Mouse (Mus musculus) embryonic facial prominence, embryonic 13.5 days (tissue): ENCODE results near the gene Atp12a. TPM values are rescaled to one million over a fixed set of nuclear protein-coding genes. Genes with fewer than 3 reads are reported as not detected.

Experiments used
- ATAC-seq: fragments of 200-750 bp; cut with Nextera tagmentation; 2 replicates; pipeline ENCODE4 v1.8.0; 2017; ENCODE audit warnings: low read depth; ENCODE audit not compliant: insufficient number of reproducible peaks, insufficient read depth, low FRiP score, low TSS enrichment
- H3K27ac ChIP-seq: fragments of 300-500 bp; sonication (generic); 2 replicates; pipeline ENCODE4 v1.5.1; 2015; ENCODE audit warnings: moderate library complexity, mild to moderate bottlenecking, inconsistent platforms
- H3K27me3 ChIP-seq: fragments of 300-500 bp; sonication (generic); 2 replicates; pipeline ENCODE4 v1.6.1; 2015; ENCODE audit warnings: mild to moderate bottlenecking, inconsistent platforms
- H3K36me3 ChIP-seq: fragments of 300-500 bp; sonication (generic); 2 replicates; pipeline ENCODE4 v1.6.1; 2015; ENCODE audit warnings: mild to moderate bottlenecking, inconsistent platforms
- H3K4me1 ChIP-seq: fragments of 300-500 bp; sonication (generic); 2 replicates; pipeline ENCODE4 v1.6.1; 2015; ENCODE audit warnings: inconsistent platforms
- H3K4me2 ChIP-seq: fragments of 300-500 bp; sonication (generic); 2 replicates; pipeline ENCODE4 v1.6.1; 2015; ENCODE audit warnings: moderate library complexity, mild to moderate bottlenecking, inconsistent platforms
- H3K4me3 ChIP-seq: fragments of 300-500 bp; sonication (generic); 2 replicates; pipeline ENCODE4 v1.5.1; 2015; ENCODE audit warnings: mild to moderate bottlenecking, inconsistent platforms
- H3K9ac ChIP-seq: fragments of 300-500 bp; sonication (generic); 2 replicates; pipeline ENCODE4 v1.6.1; 2015; ENCODE audit warnings: mild to moderate bottlenecking, inconsistent platforms
- H3K9me3 ChIP-seq: fragments of 300-500 bp; sonication (generic); 2 replicates; pipeline ENCODE4 v1.6.1; 2016; ENCODE audit warnings: inconsistent platforms
- WGBS: fragments of 180-500 bp; shearing (Covaris S2); methylation state at CpG from one replicate; pipeline ENCODE4 v1.1.7; 2015; ENCODE audit warnings: mixed read lengths; 5-methylcytosine and 5-hydroxymethylcytosine counted together
- polyA plus RNA-seq: library from polyadenylated mRNA; unstranded; fragments of >200 nt; fragmentation: Nextera tagmentation; extraction: Ambion mirVana; gene quantifications from 2 replicates; pipeline ENCODE4 v1.2.1, GENCODE M21; 2015

Atp12a gene
- polyA plus RNA-seq, 1 experiment from 2014 or later, result 0.15 TPM

DNA sequence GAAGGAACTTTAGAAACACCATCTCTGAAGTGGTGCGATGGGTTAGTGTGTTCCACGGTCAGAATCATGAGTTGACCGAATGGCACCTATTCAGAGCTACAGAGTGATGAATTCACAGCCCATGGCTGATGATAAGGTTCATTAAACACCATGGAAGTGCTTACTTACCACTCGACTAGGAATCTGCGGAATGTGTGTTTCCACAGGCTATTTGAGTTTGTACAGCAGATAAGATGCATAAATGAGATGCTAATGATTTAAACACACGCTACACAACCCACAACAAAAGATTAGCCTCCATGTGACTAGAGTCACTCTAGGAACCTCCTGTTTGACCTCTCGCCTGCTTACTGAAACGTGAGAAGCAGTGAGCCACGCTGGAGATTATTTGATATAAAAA lies 14.5 kb downstream of the Atp12a start:
- Histone ChIP-seq H3K27me3 (no peaks in the 10 kb centered on the region), H3K4me1 (no peaks in the 10 kb centered on the region), H3K9ac (no peak overlapping the region), H3K4me2 (no peak overlapping the region), H3K36me3 (no peaks in the 10 kb centered on the region), H3K4me3 (no peak overlapping the region), H3K27ac (no peak overlapping the region), H3K9me3 (no peaks in the 10 kb centered on the region)
- ATAC-seq, result no peak
- 68% methylated on average over 9 of the region's 9 CpGs for WGBS

GRCm38 (mm10) chr14:56382366-56382765 lies 17.5 kb downstream of the Atp12a start:
- whole genome bisulfite sequencing, result 74% methylated on average over 4 of the region's 4 CpGs
- ATAC-seq, result no peak
- Histone ChIP-seq H3K4me1 (no peaks in the 10 kb centered on the region), H3K4me2 (no peak overlapping the region), H3K27ac (no peak overlapping the region), H3K9ac (no peak overlapping the region), H3K4me3 (no peak overlapping the region), H3K36me3 (no peaks in the 10 kb centered on the region), H3K27me3 (no peaks in the 10 kb centered on the region), H3K9me3 (no peaks in the 10 kb centered on the region)

- no peak for ATAC-seq
- Histone ChIP-seq H3K36me3 (no peaks in the 10 kb centered on the region), H3K9ac (no peak overlapping the region), H3K27ac (no peak overlapping the region), H3K4me1 (0 out of 2 replicates have a peak, but pooled peaks cover 4% of the 10 kb centered on the region), H3K9me3 (no peaks in the 10 kb centered on the region), H3K4me3 (no peak overlapping the region), H3K27me3 (no peaks in the 10 kb centered on the region), H3K4me2 (no peak overlapping the region)
- 77% methylated on average over 3 of the region's 3 CpGs for WGBS
Observed at GRCm38 (mm10) chr14:56390247-56390646, 25.4 kb downstream of the Atp12a start.

DNA sequence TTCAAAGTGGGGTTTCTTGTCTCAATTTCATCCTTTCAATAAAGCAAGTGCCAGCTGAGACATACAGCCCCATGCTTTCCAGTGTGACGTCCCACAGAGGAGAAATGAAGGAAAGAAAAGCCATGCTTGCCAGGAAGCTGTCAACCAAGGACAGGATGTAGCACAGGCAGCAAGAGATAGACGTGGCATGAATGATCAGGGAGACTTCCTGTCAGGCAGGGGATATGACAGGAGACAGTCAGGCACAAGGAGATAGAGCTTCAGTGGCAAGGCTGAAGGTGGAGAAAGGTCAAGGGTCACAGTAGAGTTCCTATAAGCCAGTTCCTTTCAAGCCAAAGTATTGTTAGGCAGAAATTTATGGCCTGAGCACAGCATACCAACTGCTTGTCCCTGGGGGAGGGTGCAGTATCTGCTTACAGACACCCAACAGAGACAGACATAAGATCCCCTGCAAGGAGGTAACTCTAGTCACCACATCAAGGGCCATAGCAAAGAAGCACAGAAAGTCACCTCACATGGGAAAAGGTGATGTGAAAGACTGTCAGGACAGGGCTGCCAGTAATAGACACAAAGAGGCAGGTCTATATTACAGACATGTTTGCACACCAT lies 28.9 kb downstream of the Atp12a start:
- Histone ChIP-seq H3K36me3 (no peaks in the 10 kb centered on the region), H3K27me3 (no peaks in the 10 kb centered on the region), H3K9me3 (no peaks in the 10 kb centered on the region), H3K4me2 (no peak overlapping the region), H3K4me1 (0 out of 2 replicates have a peak, but pooled peaks cover 4% of the 10 kb centered on the region), H3K27ac (no peak overlapping the region), H3K9ac (no peak overlapping the region), H3K4me3 (no peak overlapping the region)
- no peak for ATAC-seq
- WGBS, result 18% methylated on average over 2 of the region's 2 CpGs

GRCm38 (mm10) chr14:56398001-56398400 lies 33.1 kb downstream of the Atp12a start:
- Histone ChIP-seq H3K9me3 (no peaks in the 10 kb centered on the region), H3K4me2 (no peak overlapping the region), H3K36me3 (no peaks in the 10 kb centered on the region), H3K27me3 (no peaks in the 10 kb centered on the region), H3K4me3 (no peak overlapping the region), H3K27ac (no peak overlapping the region), H3K4me1 (0 out of 2 replicates have a peak, but pooled peaks cover 4% of the 10 kb centered on the region), H3K9ac (no peak overlapping the region)
- no peak for ATAC-seq

GRCm38 (mm10) chr14:56402311-56403071 lies 37.6 kb downstream of the Atp12a start, which contains the start of gene Rnf17:
Gene Rnf17, plus strand, starts transcription at chr14:56402581.
- Histone ChIP-seq H3K27ac (no peak within 1 kb of the TSS), H3K9me3 (no peaks in the 10 kb centered on the region), H3K27me3 (no peaks in the 10 kb centered on the region), H3K9ac (no peak within 1 kb of the TSS), H3K36me3 (no peaks in the 10 kb centered on the region), H3K4me1 (no peaks in the 10 kb centered on the region), H3K4me2 (peak within 1 kb of the TSS; percentile 39), H3K4me3 (peak within 1 kb of the TSS; percentile 24)
- ATAC-seq, result no peak
- WGBS, result 68% methylated on average over 34 of the region's 34 CpGs

DNA sequence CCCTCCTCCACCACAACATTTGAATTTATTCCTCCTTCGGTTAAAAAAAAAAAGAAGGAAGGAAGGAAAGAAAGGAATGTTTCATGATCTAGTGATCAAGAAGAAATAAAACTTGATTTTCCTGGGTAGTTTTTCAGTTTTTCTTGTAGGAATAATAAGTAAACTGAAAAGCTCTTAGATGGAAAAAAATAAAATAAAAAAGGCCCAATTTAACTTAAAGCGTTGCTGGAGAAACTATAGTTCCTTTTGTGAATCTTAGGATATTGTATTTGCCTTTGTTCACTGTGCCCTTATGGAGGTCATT lies 38.2 kb downstream of the Atp12a start:
- H3K27ac ChIP-seq, result no peak overlapping the region
- H3K36me3 ChIP-seq, result no peaks in the 10 kb centered on the region
- H3K27me3 ChIP-seq, result no peaks in the 10 kb centered on the region
- no peak for ATAC-seq
- 88% methylated on average over 2 of the region's 2 CpGs for WGBS
- no peaks in the 10 kb centered on the region for H3K4me1 ChIP-seq
- no peak overlapping the region for H3K4me2 ChIP-seq
- no peak overlapping the region for H3K9ac ChIP-seq
- no peaks in the 10 kb centered on the region for H3K9me3 ChIP-seq
- H3K4me3 ChIP-seq, result no peak overlapping the region

Other genes with a start within 250 kb of the Atp12a start
- gene Gzme, start 244.4 kb upstream of the Atp12a start, polyA plus RNA-seq, result not detected in 2 replicates
- gene Gzmd, start 232.5 kb upstream of the Atp12a start, polyA plus RNA-seq, result not detected in 2 replicates
- not detected in 2 replicates for gene Gzmg, start 205.5 kb upstream of the Atp12a start, polyA plus RNA-seq
- gene Gzmn, start 190.5 kb upstream of the Atp12a start, polyA plus RNA-seq, result not detected in 2 replicates
- not detected in 2 replicates for gene Gzmf, start 153.7 kb upstream of the Atp12a start, polyA plus RNA-seq
- gene Gzmc, start 130.4 kb upstream of the Atp12a start, polyA plus RNA-seq, result 0.32 TPM in 1 of 2 replicates, not detected in the other
- gene Gzmb, start 102.8 kb upstream of the Atp12a start, polyA plus RNA-seq, result 0.54 and 0.90 TPM in 2 replicates
- 2.0 and 2.2 TPM in 2 replicates for gene Rnf17, start 37.5 kb downstream of the Atp12a start, polyA plus RNA-seq
- gene Cenpj, start 210.4 kb downstream of the Atp12a start, polyA plus RNA-seq, result 12.9 and 13.3 TPM in 2 replicates
- 2.1 and 2.6 TPM in 2 replicates for gene Parp4, start 210.6 kb downstream of the Atp12a start, polyA plus RNA-seq